8 mouse cellular contexts compared by ENCODE assay signal in genomic region chr5:64806600-64806999, GRCm38 (mm10). TPM values are rescaled to one million over a fixed set of nuclear protein-coding genes. Genes with fewer than 3 reads are reported as not detected.
DNase-seq lines count a peak whose midpoint lies in the region; ATAC-seq and TF ChIP-seq lines count a peak whose summit lies in the region.

No protein-coding gene starts in this region.

- WGBS in lung, embryonic 15.5 days: 24% methylated on average over 2 of the region's 2 CpGs
- WGBS in forebrain, embryonic 10.5 days: 24% methylated on average over 2 of the region's 2 CpGs
- 10% methylated on average over 2 of the region's 2 CpGs for WGBS in limb, embryonic 12.5 days
- 78% methylated on average over 2 of the region's 2 CpGs for WGBS in olfactory bulb, adult 2 months

- no peak for DNase-seq in lung, postnatal 10 days
- DNase-seq in forebrain, embryonic 10.5 days (ENCODE audit: extremely low spot score, low spot score): no peak
- no peak for DNase-seq in adrenal gland, adult 8-10 months
- no peak for DNase-seq in gastrocnemius, adult 8-10 months (ENCODE audit: low spot score in 2 of 2)
- DNase-seq in adrenal gland, adult 2 months: no peak

- H3K4me2 ChIP-seq in lung, embryonic 15.5 days: peak overlapping the region; percentile 84
- H3K4me2 ChIP-seq in limb, embryonic 12.5 days: peak overlapping the region; percentile 65

- H3K9me3 ChIP-seq in lung, embryonic 15.5 days: no peaks in the 10 kb centered on the region
- H3K9me3 ChIP-seq in forebrain, embryonic 10.5 days: no peaks in the 10 kb centered on the region; the same call in 1 of the 2 replicates
- 0 out of 2 replicates have a peak, but pooled peaks cover under 1% of the 10 kb centered on the region for H3K9me3 ChIP-seq in limb, embryonic 12.5 days

- no peaks in the 10 kb centered on the region for H3K36me3 ChIP-seq in lung, embryonic 15.5 days
- H3K36me3 ChIP-seq in forebrain, embryonic 10.5 days (replicated peaks): peaks cover 20% of the 10 kb centered on the region
- H3K36me3 ChIP-seq in limb, embryonic 12.5 days: 0 out of 2 replicates have a peak, but pooled peaks cover 3% of the 10 kb centered on the region

- peak overlapping the region; percentile 94 for H3K27ac ChIP-seq in lung, embryonic 15.5 days
- H3K27ac ChIP-seq in forebrain, embryonic 10.5 days: peak overlapping the region; percentile 99
- peak overlapping the region; percentile 90 for H3K27ac ChIP-seq in limb, embryonic 12.5 days
- H3K27ac ChIP-seq in olfactory bulb, adult 2 months (ENCODE audit: insufficient read depth, low read depth, low read length): peak overlapping the region; percentile 69; the same call in 1 of the 2 replicates

- no peaks in the 10 kb centered on the region for H3K27me3 ChIP-seq in lung, embryonic 15.5 days
- no peaks in the 10 kb centered on the region for H3K27me3 ChIP-seq in forebrain, embryonic 10.5 days (ENCODE audit: poor library complexity, severe bottlenecking)
- H3K27me3 ChIP-seq in limb, embryonic 12.5 days: no peaks in the 10 kb centered on the region

- TF ChIP-seq CTCF in olfactory bulb, adult 2 months (IDR thresholded peaks at IDR 0.05; ENCODE audit: insufficient read depth, low read depth, low read length): no peak

- H3K9ac ChIP-seq in lung, embryonic 15.5 days: peak overlapping the region; percentile 48
- peak overlapping the region; percentile 50; the same call in 1 of the 2 replicates for H3K9ac ChIP-seq in limb, embryonic 12.5 days (replicated peaks)

- no peak for ATAC-seq in lung, embryonic 15.5 days (ENCODE audit: borderline replicate concordance, extremely low read depth, low FRiP score, low TSS enrichment)
- ATAC-seq in limb, embryonic 12.5 days (ENCODE audit: insufficient number of reproducible peaks, insufficient read depth, low FRiP score, low TSS enrichment, low read depth): no peak

- TF ChIP-seq POLR2A in olfactory bulb, adult 2 months (IDR thresholded peaks at IDR 0.05; ENCODE audit: insufficient read depth, low read depth, low read length): no peak

- H3K4me3 ChIP-seq in lung, embryonic 15.5 days: peak overlapping the region; percentile 94
- H3K4me3 ChIP-seq in forebrain, embryonic 10.5 days: peak overlapping the region; percentile 93
- peak overlapping the region; percentile 78 for H3K4me3 ChIP-seq in limb, embryonic 12.5 days (replicated peaks)
- no peak overlapping the region for H3K4me3 ChIP-seq in olfactory bulb, adult 2 months (ENCODE audit: insufficient read depth, low read depth, low read length)

- H3K4me1 ChIP-seq in lung, embryonic 15.5 days: peaks cover 75% of the 10 kb centered on the region
- H3K4me1 ChIP-seq in forebrain, embryonic 10.5 days: peaks cover 90% of the 10 kb centered on the region
- peaks cover 62% of the 10 kb centered on the region for H3K4me1 ChIP-seq in limb, embryonic 12.5 days (replicated peaks)
- H3K4me1 ChIP-seq in olfactory bulb, adult 2 months (ENCODE audit: control insufficient read depth, insufficient read depth, low read length): peaks cover 28% of the 10 kb centered on the region

RNA-seq across cellular contexts. Expression of gene Klf3, which starts 3.4 kb away (rescaled TPM):
- polyA plus RNA-seq in lung, embryonic 15.5 days (2015; fragmentation: Nextera tagmentation; extraction: Ambion mirVana): 67.2 and 68.7 TPM in 2 replicates
- 43.0 and 50.0 TPM in 2 replicates for polyA plus RNA-seq in forebrain, embryonic 10.5 days (2016; fragmentation: Nextera tagmentation; extraction: Ambion mirVana)
- 37.2 and 37.8 TPM in 2 replicates for polyA plus RNA-seq in limb, embryonic 12.5 days (2016; fragmentation: Nextera tagmentation; extraction: Ambion mirVana)
- polyA plus RNA-seq in olfactory bulb, adult 2 months (2012; ENCODE audit: insufficient read depth, insufficient read length, low replicate concordance, missing spikeins): not detected in 2 replicates
- 10 to 100 TPM; 48.3 to 64.6 (median 53.4) TPM for total RNA-seq in adrenal gland, adult 8-10 months (2022)
- 10 to 100 TPM in 2 of 4 experiments, 1 to 10 TPM in 2; 6.7 to 16.3 (median 10.1) TPM for total RNA-seq in gastrocnemius, adult 8-10 months (2022)
- 10 to 100 TPM; 62.1 to 69.2 TPM for total RNA-seq in adrenal gland, adult 2 months (2021)
- 80.7 and 83.2 TPM in 2 replicates for polyA plus RNA-seq in adrenal gland, adult 2 months (2012; rRNA removed)
